Mouse (Mus musculus) liver, embryonic 14.5 days (tissue): ENCODE data around the gene Il13.

ENCODE experiments used
- CTCF ChIP-seq: IDR thresholded peaks from 2 replicates; pipeline ENCODE4 v1.5.1; 2016; ENCODE audit warnings: antibody characterized with exemption, low read depth, control low read depth
- EP300 ChIP-seq: IDR thresholded peaks from 2 replicates; pipeline ENCODE4 v1.6.1; 2016; ENCODE audit warnings: antibody characterized with exemption, low read depth

- TF ChIP-seq CTCF (no peak), EP300 (no peak)
These were observed 16.9 kb downstream of the Il13 start for GRCm38 (mm10) chr11:53617562-53618109.
